Mouse (Mus musculus) heart, embryonic 10.5 days (tissue): ENCODE data around the gene Traf3. TPM values are rescaled to one million over a fixed set of nuclear protein-coding genes. Genes with fewer than 3 reads are reported as not detected.

Experiments used
- DNase-seq: peaks from one replicate; pipeline ENCODE4 v3.0.0-alpha.2; 2017; ENCODE audit warnings: low spot score
- H3K27ac ChIP-seq: fragments of 300-500 bp; sonication (generic); 2 replicates; pipeline ENCODE4 v1.5.1; 2016; ENCODE audit warnings: mild to moderate bottlenecking
- H3K27me3 ChIP-seq: fragments of 300-500 bp; sonication (generic); 2 replicates; pipeline ENCODE4 v1.6.1; 2016; ENCODE audit warnings: mild to moderate bottlenecking; ENCODE audit not compliant: poor library complexity, insufficient read depth, severe bottlenecking
- H3K36me3 ChIP-seq: fragments of 300-500 bp; sonication (generic); 2 replicates; pipeline ENCODE4 v1.6.1; 2016; ENCODE audit warnings: mild to moderate bottlenecking, moderate library complexity
- H3K4me1 ChIP-seq: fragments of 300-500 bp; sonication (generic); 2 replicates; pipeline ENCODE4 v1.6.1; 2016; ENCODE audit warnings: mild to moderate bottlenecking
- H3K4me3 ChIP-seq: fragments of 300-500 bp; sonication (generic); 2 replicates; pipeline ENCODE4 v1.5.1; 2016; ENCODE audit warnings: mild to moderate bottlenecking, moderate library complexity
- H3K9me3 ChIP-seq: fragments of 300-500 bp; sonication (generic); 2 replicates; pipeline ENCODE4 v1.6.1; 2016; ENCODE audit warnings: mild to moderate bottlenecking, moderate library complexity
- WGBS: fragments of 180-500 bp; shearing (Covaris S2); methylation state at CpG from one replicate; pipeline ENCODE4 v1.1.7; 2016; 5-methylcytosine and 5-hydroxymethylcytosine counted together
- polyA plus RNA-seq: library from polyadenylated mRNA; unstranded; fragments of >200 nt; fragmentation: Nextera tagmentation; extraction: Ambion mirVana; gene quantifications from 2 replicates; pipeline ENCODE4 v1.2.1, GENCODE M21; 2016

Traf3 gene
- polyA plus RNA-seq, 1 experiment from 2014 or later, result 7.2 TPM

GRCm38 (mm10) chr12:111311775-111312174, 145.6 kb downstream of the Traf3 start:
- Histone ChIP-seq H3K9me3 (no peaks in the 10 kb centered on the region), H3K27ac (no peak overlapping the region), H3K4me3 (no peak overlapping the region), H3K4me1 (no peaks in the 10 kb centered on the region), H3K27me3 (no peaks in the 10 kb centered on the region), H3K36me3 (peaks cover 98% of the 10 kb centered on the region)
- 91% methylated on average over 10 of the region's 10 CpGs for WGBS
- DNase-seq, result no peak

- Histone ChIP-seq H3K4me3 (no peak overlapping the region), H3K9me3 (no peaks in the 10 kb centered on the region), H3K36me3 (peaks cover 100% of the 10 kb centered on the region)
Measured at GRCm38 (mm10) chr12:111314273-111314672, 148.1 kb downstream of the Traf3 start.

More at GRCm38 (mm10) chr12:111314273-111314672, 148.1 kb downstream of the Traf3 start:
- 94% methylated on average over 7 of the region's 7 CpGs for WGBS
- Histone ChIP-seq H3K27me3 (no peaks in the 10 kb centered on the region), H3K4me1 (no peaks in the 10 kb centered on the region), H3K27ac (no peak overlapping the region)
- no peak for DNase-seq

Other genes with a start within 250 kb of the Traf3 start
- gene Ankrd9, start 187.3 kb upstream of the Traf3 start, polyA plus RNA-seq, result 14.8 and 19.1 TPM in 2 replicates
- 6.5 and 9.2 TPM in 2 replicates for gene Rcor1, start 127.0 kb upstream of the Traf3 start, polyA plus RNA-seq
- gene 4930595D18Rik, start 18.1 kb downstream of the Traf3 start, polyA plus RNA-seq, result not detected in 2 replicates
- gene Amn, start 104.7 kb downstream of the Traf3 start, polyA plus RNA-seq, result 2.7 and 3.2 TPM in 2 replicates
- gene Cdc42bpb, start 211.3 kb downstream of the Traf3 start, polyA plus RNA-seq, result 27.8 and 33.1 TPM in 2 replicates
- gene Lbhd2, start 240.4 kb downstream of the Traf3 start, polyA plus RNA-seq, result 0.21 and 0.30 TPM in 2 replicates